Mouse (Mus musculus): ENCODE measurements around the gene Rictor. TPM values are rescaled to one million over a fixed set of nuclear protein-coding genes. Genes with fewer than 3 reads are reported as not detected.
"Not testable (repeated sequence)": the region's sequence is repeated elsewhere in the genome, so short reads cannot be mapped to it uniquely, and the experiment has no call there.

Rictor gene
- polyA plus RNA-seq, 1 experiment from 2014 or later = 36.8 TPM

DNA sequence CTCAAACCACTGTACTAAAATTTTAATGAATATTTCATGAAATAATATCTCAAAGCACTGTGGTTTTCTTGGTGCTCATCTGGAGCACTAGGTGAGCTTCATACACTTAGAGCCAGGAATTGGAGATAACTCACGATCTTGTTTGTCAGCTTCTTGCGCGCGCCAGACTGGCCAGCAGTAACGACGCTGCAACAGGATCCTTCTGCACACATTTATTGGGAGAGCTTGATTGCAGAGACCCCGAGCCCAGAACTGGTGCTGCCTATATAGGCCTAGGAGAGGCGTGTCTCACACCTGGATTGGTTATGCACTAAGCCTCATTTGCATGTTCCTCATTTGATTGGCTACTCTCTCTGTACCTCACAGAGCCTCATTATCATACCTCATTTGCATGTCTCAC lies 93.0 kb downstream of the Rictor start:
- not testable (repeated sequence) for H3K4me3 ChIP-seq (replicated peaks); ATAC-seq (ENCODE audit: insufficient number of reproducible peaks, low FRiP score, low TSS enrichment, low read depth); H3K27ac ChIP-seq (replicated peaks); H3K9ac ChIP-seq; H3K27me3 ChIP-seq; H3K9me3 ChIP-seq (replicated peaks); H3K4me1 ChIP-seq; H3K4me2 ChIP-seq (replicated peaks)
- H3K36me3 ChIP-seq = peaks cover 25% of the 10 kb centered on the region
- 98% methylated on average over 8 of the region's 8 CpGs for WGBS

GRCm38 (mm10) chr15:6815807-6816206 lies 107.6 kb downstream of the Rictor start:
- H3K4me1 ChIP-seq = no peaks in the 10 kb centered on the region
- H3K27ac ChIP-seq (replicated peaks) = no peak overlapping the region
- no peak overlapping the region for H3K9ac ChIP-seq
- no peak overlapping the region for H3K4me3 ChIP-seq (replicated peaks)
- no peaks in the 10 kb centered on the region for H3K9me3 ChIP-seq (replicated peaks)
- no peaks in the 10 kb centered on the region for H3K27me3 ChIP-seq
- no peak overlapping the region for H3K4me2 ChIP-seq (replicated peaks)
- no peaks in the 10 kb centered on the region for H3K36me3 ChIP-seq
- WGBS = 53% methylated on average over 4 of the region's 4 CpGs
- no peak for ATAC-seq (ENCODE audit: insufficient number of reproducible peaks, low FRiP score, low TSS enrichment, low read depth)

DNA sequence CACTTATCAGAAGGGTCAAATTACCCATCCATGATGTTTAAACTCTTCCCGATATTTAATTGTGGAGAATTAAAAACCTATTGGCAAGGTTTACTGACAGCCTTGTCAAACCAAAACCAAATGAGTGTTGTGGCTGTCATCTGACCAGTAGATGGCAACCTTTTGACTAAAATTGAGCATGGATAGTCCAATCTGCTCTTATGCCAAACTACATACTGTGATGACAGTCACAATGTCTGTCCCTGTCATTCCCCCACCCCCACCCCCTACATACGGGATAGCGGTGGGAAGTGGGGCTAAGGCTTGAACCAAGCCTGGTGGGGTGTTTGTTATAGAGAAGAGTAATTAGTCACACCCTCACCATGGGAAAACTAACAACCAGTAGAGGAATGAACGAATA lies 132.0 kb downstream of the Rictor start:
- 45% methylated on average over 4 of the region's 4 CpGs for WGBS

DNA sequence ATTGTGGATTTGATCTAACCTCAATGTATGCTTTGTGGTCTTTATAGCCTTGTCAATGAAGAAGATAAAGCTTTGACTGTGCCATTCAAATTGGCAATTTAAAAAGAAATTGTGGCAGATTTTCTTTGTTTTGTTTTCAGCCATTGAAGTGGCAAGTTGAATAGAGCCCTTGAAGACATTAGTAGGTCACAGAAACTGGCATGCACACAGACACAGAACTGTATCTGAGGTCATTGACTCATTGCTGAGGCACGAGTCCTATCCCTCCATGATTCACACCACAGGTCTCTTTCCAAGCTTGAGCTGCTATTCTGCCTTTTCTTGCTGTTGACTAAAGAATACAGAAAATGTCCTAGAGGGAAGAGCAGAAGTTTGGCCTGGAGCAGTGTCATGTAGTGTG lies 141.7 kb downstream of the Rictor start:
- 77% methylated on average over 1 of the region's 1 CpGs for WGBS
- no peaks in the 10 kb centered on the region for H3K27me3 ChIP-seq
- no peak for ATAC-seq (ENCODE audit: insufficient number of reproducible peaks, low FRiP score, low TSS enrichment, low read depth)
- H3K27ac ChIP-seq (replicated peaks) = no peak overlapping the region
- no peaks in the 10 kb centered on the region for H3K36me3 ChIP-seq
- no peak overlapping the region for H3K4me3 ChIP-seq (replicated peaks)
- H3K9me3 ChIP-seq (replicated peaks) = no peaks in the 10 kb centered on the region
- no peaks in the 10 kb centered on the region for H3K4me1 ChIP-seq
- no peak overlapping the region for H3K9ac ChIP-seq
- no peak overlapping the region for H3K4me2 ChIP-seq (replicated peaks)

More for the DNA sequence above, 132.0 kb downstream of the Rictor start:
- Histone ChIP-seq H3K4me2 (replicated peaks) (no peak overlapping the region), H3K4me1 (no peaks in the 10 kb centered on the region), H3K36me3 (no peaks in the 10 kb centered on the region), H3K27ac (replicated peaks) (no peak overlapping the region), H3K9me3 (replicated peaks) (no peaks in the 10 kb centered on the region), H3K9ac (no peak overlapping the region), H3K4me3 (replicated peaks) (no peak overlapping the region), H3K27me3 (no peaks in the 10 kb centered on the region)
- no peak for ATAC-seq (ENCODE audit: insufficient number of reproducible peaks, low FRiP score, low TSS enrichment, low read depth)

Other genes with a start within 250 kb of the Rictor start
- 10.8 and 12.5 TPM in 2 replicates for gene Fyb, start 185.5 kb upstream of the Rictor start, polyA plus RNA-seq (2015; fragmentation: Nextera tagmentation; extraction: Ambion mirVana)
- gene Osmr, start 166.6 kb downstream of the Rictor start, polyA plus RNA-seq (2015; fragmentation: Nextera tagmentation; extraction: Ambion mirVana) = 1.8 TPM in 2 replicates